In genomic region chr1:144939006-144939405, GRCm38 (mm10) we compare ENCODE assay signal across 12 mouse cellular contexts.
"Had no signal": no experiment of that assay in that cellular context is flagged by ENCODE, and none has a peak within 500 bp of the region (broad histone marks: within the 10 kb centered on the region; RNA-seq: fewer than 3 reads in every experiment).

No protein-coding gene starts in this region.

- DNase-seq: kidney, postnatal 10 days; kidney, postnatal 36 days; layer of hippocampus, postnatal 36 days; liver, embryonic 13.5 days; lung, adult 2 months; lung, postnatal 14 days; right cerebral cortex, adult 18-20 months; right cerebral cortex, postnatal 14 days; right cerebral cortex, postnatal 4 days; thymus, adult 2 months; thymus, postnatal 14 days; thymus, postnatal 4 days had no signal
